Mouse (Mus musculus): ENCODE results near the gene Dtnbp1.
A peak's percentile ranks its signal among the peaks of the same experiment; 100 is the strongest.

The Dtnbp1 gene

GRCm38 (mm10) chr13:45001228-45001910, 578 bp downstream of the Dtnbp1 start:
- DNase-seq = peak; percentile 84 to 94

GRCm38 (mm10) chr13:45000836-45001227, 1.1 kb downstream of the Dtnbp1 start:
- peak; percentile 55 to 66 for DNase-seq

GRCm38 (mm10) chr13:44999211-44999610, 2.7 kb downstream of the Dtnbp1 start:
- DNase-seq = no peak

GRCm38 (mm10) chr13:44996339-44996738, 5.6 kb downstream of the Dtnbp1 start:
- DNase-seq = no peak

GRCm38 (mm10) chr13:44992550-44993205, 9.3 kb downstream of the Dtnbp1 start:
- no peak for DNase-seq

GRCm38 (mm10) chr13:44991936-44992335, 10.0 kb downstream of the Dtnbp1 start:
- DNase-seq = no peak

GRCm38 (mm10) chr13:44990073-44990682, 11.8 kb downstream of the Dtnbp1 start:
- DNase-seq = peak in 1 of 2 experiments; percentile 79

GRCm38 (mm10) chr13:44986352-44986751, 15.6 kb downstream of the Dtnbp1 start:
- DNase-seq = no peak

- DNase-seq = no peak
These were observed 16.6 kb downstream of the Dtnbp1 start for GRCm38 (mm10) chr13:44985321-44985720.

GRCm38 (mm10) chr13:44983635-44984401, 18.1 kb downstream of the Dtnbp1 start:
- no peak for DNase-seq

GRCm38 (mm10) chr13:44982799-44983198, 19.1 kb downstream of the Dtnbp1 start:
- no peak for DNase-seq

- DNase-seq = no peak
These were observed 22.5 kb downstream of the Dtnbp1 start for GRCm38 (mm10) chr13:44979433-44979832.

GRCm38 (mm10) chr13:44977483-44978141, 24.3 kb downstream of the Dtnbp1 start:
- DNase-seq = no peak

- DNase-seq = no peak
These were observed 24.9 kb downstream of the Dtnbp1 start for GRCm38 (mm10) chr13:44977059-44977458.

- DNase-seq = peak in 1 of 2 experiments; percentile 9
These were observed 41.2 kb downstream of the Dtnbp1 start for GRCm38 (mm10) chr13:44960542-44961291.

- DNase-seq = no peak
These were observed 44.9 kb downstream of the Dtnbp1 start for GRCm38 (mm10) chr13:44957049-44957448.

GRCm38 (mm10) chr13:44955781-44956180, 46.2 kb downstream of the Dtnbp1 start:
- no peak for DNase-seq

GRCm38 (mm10) chr13:44954232-44954568, 47.7 kb downstream of the Dtnbp1 start:
- DNase-seq = no peak

GRCm38 (mm10) chr13:44953546-44954231, 48.3 kb downstream of the Dtnbp1 start:
- no peak for DNase-seq

- peak in 1 of 2 experiments; percentile 44 for DNase-seq
These were observed 49.4 kb downstream of the Dtnbp1 start for GRCm38 (mm10) chr13:44952393-44953086.

All from kidney, postnatal 25 days (tissue).